11 mouse cellular contexts compared by ENCODE assay signal in genomic region chr6:83846141-83846540, GRCm38 (mm10).
"Had no signal": no experiment of that assay in that cellular context is flagged by ENCODE, and none has a peak within 500 bp of the region (broad histone marks: within the 10 kb centered on the region; RNA-seq: fewer than 3 reads in every experiment).

No protein-coding gene starts in this region.

- DNase-seq: lung, adult 18-20 months; lung, embryonic 14.5 days; lung, postnatal 10 days; lung, postnatal 4 days; midbrain, embryonic 14.5 days; retina, postnatal 1 day; right cerebral cortex, adult 18-20 months; spleen, adult 18-20 months; thymus, adult 18-20 months; thymus, postnatal 14 days; thymus, postnatal 36 days had no signal
